Mouse (Mus musculus) intestine, embryonic 15.5 days (tissue): ENCODE measurements around the gene Car6. TPM values are rescaled to one million over a fixed set of nuclear protein-coding genes. Genes with fewer than 3 reads are reported as not detected.

Source experiments
- ATAC-seq: fragments of 200-750 bp; cut with Nextera tagmentation; 2 replicates; pipeline ENCODE4 v1.8.0; 2017; ENCODE audit warnings: moderate TSS enrichment, moderate library complexity
- H3K27ac ChIP-seq: fragments of 300-500 bp; sonication (generic); 2 replicates; pipeline ENCODE4 v1.5.1; 2015; ENCODE audit warnings: mild to moderate bottlenecking, inconsistent platforms
- H3K27me3 ChIP-seq: fragments of 300-500 bp; sonication (generic); replicated peaks from 2 replicates; pipeline ENCODE4 v1.6.1; 2015; ENCODE audit warnings: inconsistent platforms
- H3K36me3 ChIP-seq: fragments of 300-500 bp; sonication (generic); 2 replicates; pipeline ENCODE4 v1.6.1; 2015; ENCODE audit warnings: inconsistent platforms
- H3K4me1 ChIP-seq: fragments of 300-500 bp; sonication (generic); replicated peaks from 2 replicates; pipeline ENCODE4 v1.6.1; 2015; ENCODE audit warnings: inconsistent platforms
- H3K4me2 ChIP-seq: fragments of 300-500 bp; sonication (generic); replicated peaks from 2 replicates; pipeline ENCODE4 v1.6.1; 2015; ENCODE audit warnings: mild to moderate bottlenecking, inconsistent platforms
- H3K4me3 ChIP-seq: fragments of 300-500 bp; sonication (generic); replicated peaks from 2 replicates; pipeline ENCODE4 v1.5.1; 2015; ENCODE audit warnings: inconsistent platforms
- H3K9ac ChIP-seq: fragments of 300-500 bp; sonication (generic); 2 replicates; pipeline ENCODE4 v1.6.1; 2015; ENCODE audit warnings: inconsistent platforms
- H3K9me3 ChIP-seq: fragments of 300-500 bp; sonication (generic); 2 replicates; pipeline ENCODE4 v1.6.1; 2016; ENCODE audit warnings: inconsistent platforms
- WGBS: fragments of 180-500 bp; shearing (Covaris S2); methylation state at CpG from one replicate; pipeline ENCODE4 v1.1.7; 2015; 5-methylcytosine and 5-hydroxymethylcytosine counted together
- polyA plus RNA-seq: library from polyadenylated mRNA; unstranded; fragments of >200 nt; fragmentation: Nextera tagmentation; extraction: Ambion mirVana; gene quantifications from 2 replicates; pipeline ENCODE4 v1.2.1, GENCODE M21; 2015

Gene Car6
- polyA plus RNA-seq, 1 experiment from 2014 or later: not detected

DNA sequence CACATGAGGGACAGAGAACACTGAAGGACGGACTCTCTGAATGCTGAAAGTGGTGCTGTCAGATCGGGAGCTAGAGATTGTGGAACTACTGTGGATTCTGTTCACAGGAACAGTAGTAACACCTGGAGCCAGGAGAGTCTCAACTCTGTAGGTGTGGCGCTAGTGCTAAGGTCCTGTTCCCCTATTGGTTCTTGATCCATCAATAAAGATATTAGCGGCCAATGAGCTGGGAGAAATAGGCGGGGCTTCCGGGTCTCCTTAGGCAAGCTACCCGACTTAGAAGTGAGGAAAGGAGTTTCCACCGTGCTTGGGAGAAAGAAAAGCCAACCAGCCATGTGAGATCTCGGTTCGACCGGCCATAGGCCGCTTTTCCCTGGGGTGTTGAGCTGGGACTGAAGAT is 56.9 kb downstream of the Car6 start:
- no peak overlapping the region for H3K4me3 ChIP-seq
- H3K4me1 ChIP-seq: 0 out of 2 replicates have a peak, but pooled peaks cover 2% of the 10 kb centered on the region
- ATAC-seq: peak; percentile 76
- peak overlapping the region; percentile 38 for H3K4me2 ChIP-seq
- WGBS: 21% methylated on average over 12 of the region's 12 CpGs
- no peak overlapping the region for H3K27ac ChIP-seq
- no peaks in the 10 kb centered on the region for H3K9me3 ChIP-seq
- H3K27me3 ChIP-seq: no peaks in the 10 kb centered on the region; the same call in 1 of the 2 replicates
- no peaks in the 10 kb centered on the region for H3K36me3 ChIP-seq
- H3K9ac ChIP-seq: no peak overlapping the region

DNA sequence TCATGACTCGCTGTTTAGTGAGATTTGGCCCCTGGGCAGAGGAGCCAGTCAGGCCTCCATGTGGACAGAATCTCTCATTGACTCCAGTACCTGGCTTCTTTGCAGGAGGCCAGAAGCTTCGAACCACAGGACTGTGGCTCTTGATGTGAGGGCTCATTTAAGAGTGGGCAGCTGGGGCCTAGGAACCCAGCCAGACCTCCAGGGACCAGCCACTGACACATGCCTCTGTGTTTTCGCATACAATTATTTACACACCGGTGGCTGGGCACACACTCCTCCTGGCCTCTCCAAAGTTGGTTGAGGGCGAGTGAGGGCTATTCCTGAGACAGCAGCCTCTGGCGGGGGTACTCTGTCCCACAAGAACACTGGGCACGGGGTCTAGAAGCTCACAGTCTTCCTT is 60.8 kb downstream of the Car6 start:
- no peaks in the 10 kb centered on the region for H3K9me3 ChIP-seq
- WGBS: 76% methylated on average over 7 of the region's 7 CpGs
- H3K27ac ChIP-seq: no peak overlapping the region
- no peak overlapping the region for H3K9ac ChIP-seq
- H3K36me3 ChIP-seq: no peaks in the 10 kb centered on the region
- no peak overlapping the region for H3K4me3 ChIP-seq
- no peaks in the 10 kb centered on the region; the same call in 1 of the 2 replicates for H3K27me3 ChIP-seq
- no peak for ATAC-seq
- peaks cover 14% of the 10 kb centered on the region for H3K4me1 ChIP-seq
- H3K4me2 ChIP-seq: no peak overlapping the region

DNA sequence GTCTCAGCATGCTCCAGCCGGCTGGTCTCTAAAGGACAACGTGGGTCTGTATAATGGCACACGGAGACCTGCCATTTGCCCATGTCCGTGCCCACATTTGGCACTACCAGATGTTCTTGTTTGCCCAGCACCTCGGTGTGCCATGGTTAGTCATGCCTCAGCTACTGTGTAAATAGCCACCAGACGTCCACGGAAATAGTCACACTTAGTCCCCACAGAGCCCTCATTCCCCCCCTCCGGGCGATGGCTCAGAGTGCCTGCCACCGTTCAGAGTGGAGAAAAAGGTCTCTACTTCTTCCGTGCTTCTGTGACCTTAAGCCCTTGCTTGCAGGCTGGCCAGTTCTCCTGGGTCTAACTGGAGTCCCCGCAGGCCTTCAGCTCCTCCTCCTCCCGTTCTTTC is 62.0 kb downstream of the Car6 start:
- Histone ChIP-seq H3K27ac (no peak overlapping the region), H3K36me3 (no peaks in the 10 kb centered on the region), H3K4me1 (peaks cover 14% of the 10 kb centered on the region), H3K27me3 (no peaks in the 10 kb centered on the region; the same call in 1 of the 2 replicates), H3K9me3 (no peaks in the 10 kb centered on the region), H3K9ac (no peak overlapping the region), H3K4me2 (no peak overlapping the region), H3K4me3 (no peak overlapping the region)
- WGBS: 67% methylated on average over 13 of the region's 13 CpGs
- no peak for ATAC-seq

DNA sequence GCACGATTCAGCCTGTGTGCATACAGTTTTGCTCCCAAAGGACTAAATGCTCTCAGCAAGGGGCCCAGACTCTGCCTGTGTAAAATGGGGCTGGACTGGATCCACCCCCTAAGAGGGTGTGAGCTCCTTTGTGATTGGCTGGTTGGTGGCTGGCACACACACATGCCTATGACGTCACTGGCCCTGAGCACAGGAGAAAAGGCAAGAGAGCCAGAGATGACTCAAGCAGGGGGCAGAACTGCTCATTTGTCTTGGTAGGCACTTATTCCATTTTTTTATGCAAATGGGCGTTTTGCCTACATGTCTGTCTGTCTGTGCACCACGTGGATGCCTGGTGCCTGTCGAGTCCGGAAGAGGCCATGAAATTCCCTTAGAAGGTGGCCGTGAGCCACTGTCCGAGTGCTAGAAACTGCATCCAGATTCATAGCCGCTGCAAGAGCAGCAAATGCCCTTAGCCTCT is 63.0 kb downstream of the Car6 start:
- no peaks in the 10 kb centered on the region for H3K36me3 ChIP-seq
- H3K4me1 ChIP-seq: peaks cover 15% of the 10 kb centered on the region
- no peaks in the 10 kb centered on the region; the same call in 1 of the 2 replicates for H3K27me3 ChIP-seq
- WGBS: 20% methylated on average over 9 of the region's 9 CpGs
- peak; percentile 86 for ATAC-seq
- no peak overlapping the region for H3K9ac ChIP-seq
- no peak overlapping the region for H3K27ac ChIP-seq
- peak overlapping the region; percentile 56 for H3K4me2 ChIP-seq
- H3K4me3 ChIP-seq: peak overlapping the region; percentile 19
- no peaks in the 10 kb centered on the region for H3K9me3 ChIP-seq

DNA sequence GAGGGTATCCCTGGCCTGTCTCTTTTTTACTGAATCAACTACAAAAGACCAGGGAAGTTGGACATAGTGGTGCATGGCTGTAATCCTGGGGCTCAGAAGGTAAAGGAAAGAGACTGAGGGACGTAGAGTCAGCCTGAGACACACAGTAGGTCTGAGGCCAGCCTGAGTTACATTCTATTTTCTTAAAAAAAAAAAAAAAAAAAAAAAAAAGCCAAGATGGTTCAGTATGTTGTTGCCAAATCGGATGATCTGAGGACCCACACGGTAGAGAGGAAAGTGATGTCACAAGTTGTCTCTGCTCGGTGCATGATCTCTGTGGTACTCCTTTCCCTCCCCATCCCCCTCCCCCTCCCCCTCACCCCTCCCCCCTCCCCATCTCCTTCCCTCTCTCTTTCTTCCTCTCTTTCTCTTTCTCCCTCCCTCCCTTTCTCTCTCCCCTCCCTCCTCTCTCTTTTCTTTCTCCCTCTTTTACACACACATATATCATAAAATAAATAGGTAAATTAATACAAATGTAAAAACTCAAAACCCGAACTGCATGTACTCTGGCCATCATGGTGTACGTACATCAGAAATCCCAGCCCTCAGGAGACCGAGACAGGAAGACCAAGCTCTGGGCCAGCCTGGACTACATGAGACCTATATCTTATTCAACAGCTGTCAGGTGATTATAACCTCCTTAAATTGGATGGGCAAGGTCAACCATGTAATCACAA is 63.6 kb downstream of the Car6 start:
- 83% methylated on average over 7 of the region's 7 CpGs for WGBS
- H3K36me3 ChIP-seq: no peaks in the 10 kb centered on the region
- H3K27me3 ChIP-seq: no peaks in the 10 kb centered on the region; the same call in 1 of the 2 replicates
- H3K4me1 ChIP-seq: peaks cover 21% of the 10 kb centered on the region
- H3K9ac ChIP-seq: no peak overlapping the region
- no peak overlapping the region for H3K27ac ChIP-seq
- no peak for ATAC-seq
- H3K4me2 ChIP-seq: peak overlapping the region; percentile 56; the same call in 1 of the 2 replicates
- peak overlapping the region; percentile 19; the same call in 1 of the 2 replicates for H3K4me3 ChIP-seq
- H3K9me3 ChIP-seq: no peaks in the 10 kb centered on the region

Other genes with a start within 250 kb of the Car6 start
- gene Spsb1, start 246.3 kb downstream of the Car6 start, polyA plus RNA-seq: 17.0 and 18.2 TPM in 2 replicates
- 22.2 and 24.0 TPM in 2 replicates for gene H6pd, start 192.3 kb downstream of the Car6 start, polyA plus RNA-seq
- gene Gpr157, start 114.0 kb downstream of the Car6 start, polyA plus RNA-seq: 1.3 and 1.5 TPM in 2 replicates
- gene Slc2a5, start 82.0 kb downstream of the Car6 start, polyA plus RNA-seq: 2.2 TPM in 2 replicates
- gene Slc2a7, start 52.4 kb downstream of the Car6 start, polyA plus RNA-seq: 0.30 and 0.63 TPM in 2 replicates
- gene Eno1, start 35.4 kb upstream of the Car6 start, polyA plus RNA-seq: 1,894 and 1,951 TPM in 2 replicates
- gene Rere, start 80.3 kb upstream of the Car6 start, polyA plus RNA-seq: 25.6 and 28.4 TPM in 2 replicates